Mouse (Mus musculus) retina, postnatal 1 day (tissue): ENCODE data around the gene Camk2d.
A peak's percentile ranks its signal among the peaks of the same experiment; 100 is the strongest.

ENCODE experiments used
- DNase-seq: peaks from one replicate; pipeline ENCODE4 v3.0.0-alpha.2; 2012

Gene Camk2d

GRCm38 (mm10) chr3:126596086-126596485, at the start of gene Camk2d:
Gene Camk2d (plus strand): TSS chr3:126596302.
- peak; percentile 98 for DNase-seq

- no peak for DNase-seq
Observed at GRCm38 (mm10) chr3:126547941-126548340, 48.2 kb upstream of the Camk2d start.

- DNase-seq, result peak; percentile 53
Observed at GRCm38 (mm10) chr3:126563646-126564045, 32.5 kb upstream of the Camk2d start.

GRCm38 (mm10) chr3:126570628-126571027, 25.5 kb upstream of the Camk2d start:
- DNase-seq, result no peak

GRCm38 (mm10) chr3:126572915-126573314, 23.2 kb upstream of the Camk2d start:
- no peak for DNase-seq

- peak; percentile 51 for DNase-seq
Observed at GRCm38 (mm10) chr3:126575927-126576326, 20.2 kb upstream of the Camk2d start.

GRCm38 (mm10) chr3:126586134-126586533, 10.0 kb upstream of the Camk2d start:
- DNase-seq, result no peak

- no peak for DNase-seq
Observed at GRCm38 (mm10) chr3:126587477-126587876, 8.6 kb upstream of the Camk2d start.

- DNase-seq, result no peak
Observed at GRCm38 (mm10) chr3:126589556-126589955, 6.5 kb upstream of the Camk2d start.

GRCm38 (mm10) chr3:126595456-126595855, 646 bp upstream of the Camk2d start:
- DNase-seq, result no peak

- DNase-seq, result peak; percentile 94
Observed at GRCm38 (mm10) chr3:126596491-126597160, 524 bp downstream of the Camk2d start.

- DNase-seq, result peak; percentile 92
Observed at GRCm38 (mm10) chr3:126597161-126597595, 1.1 kb downstream of the Camk2d start.

- DNase-seq, result peak; percentile 60
Observed at GRCm38 (mm10) chr3:126597596-126598328, 1.7 kb downstream of the Camk2d start.

- no peak for DNase-seq
Observed at GRCm38 (mm10) chr3:126598329-126598676, 2.2 kb downstream of the Camk2d start.

- DNase-seq, result no peak
Observed at GRCm38 (mm10) chr3:126598881-126599280, 2.8 kb downstream of the Camk2d start.

- DNase-seq, result no peak
Observed at GRCm38 (mm10) chr3:126599335-126599734, 3.2 kb downstream of the Camk2d start.

- DNase-seq, result peak; percentile 49
Observed at GRCm38 (mm10) chr3:126599936-126600335, 3.8 kb downstream of the Camk2d start.

GRCm38 (mm10) chr3:126602772-126603171, 6.7 kb downstream of the Camk2d start:
- no peak for DNase-seq

- no peak for DNase-seq
Observed at GRCm38 (mm10) chr3:126604656-126605434, 8.7 kb downstream of the Camk2d start.

- DNase-seq, result no peak
Observed at GRCm38 (mm10) chr3:126609310-126609709, 13.2 kb downstream of the Camk2d start.

GRCm38 (mm10) chr3:126609795-126610451, 13.8 kb downstream of the Camk2d start:
- peak; percentile 35 for DNase-seq

GRCm38 (mm10) chr3:126611624-126612023, 15.5 kb downstream of the Camk2d start:
- no peak for DNase-seq
